Mouse (Mus musculus): Measurements from ENCODE around the gene Gramd1b.

The Gramd1b gene

GRCm38 (mm10) chr9:40245974-40246665, 285.1 kb downstream of the Gramd1b start:
- no peak for DNase-seq

GRCm38 (mm10) chr9:40245466-40245865, 285.7 kb downstream of the Gramd1b start:
- no peak for DNase-seq

Data from right cerebral cortex, adult 18-20 months (tissue).